Mouse (Mus musculus): ENCODE data around the gene Tmem104.

GRCm38 (mm10) chr11:115269330-115270066, 82.2 kb downstream of the Tmem104 start:
- TF ChIP-seq CTCF (IDR thresholded peaks at IDR 0.05; ENCODE audit: insufficient read depth, low read depth, low read length), result no peak
- no peak for TF ChIP-seq POLR2A (IDR thresholded peaks at IDR 0.05; ENCODE audit: insufficient read depth, low read depth, low read length)
